Mouse (Mus musculus): ENCODE measurements around the gene Dact2.
A peak's percentile ranks its signal among the peaks of the same experiment; 100 is the strongest.

Gene Dact2

GRCm38 (mm10) chr17:14212796-14213195 is 8.7 kb upstream of the Dact2 start:
- DNase-seq (ENCODE audit: low spot score in 2 of 2): no peak

- no peak for DNase-seq (ENCODE audit: low spot score in 2 of 2)
These were observed 3.0 kb upstream of the Dact2 start for GRCm38 (mm10) chr17:14207093-14207561.

- DNase-seq (ENCODE audit: low spot score in 2 of 2): peak; percentile 60 to 79
These were observed 2.0 kb upstream of the Dact2 start for GRCm38 (mm10) chr17:14206062-14206461.

- DNase-seq (ENCODE audit: low spot score in 2 of 2): no peak
These were observed 1.1 kb upstream of the Dact2 start for GRCm38 (mm10) chr17:14205236-14205635.

GRCm38 (mm10) chr17:14203121-14203941 is 773 bp downstream of the Dact2 start:
- peak in 1 of 2 experiments; percentile 43 for DNase-seq (ENCODE audit: low spot score in 2 of 2)

- DNase-seq (ENCODE audit: low spot score in 2 of 2): no peak
These were observed 1.6 kb downstream of the Dact2 start for GRCm38 (mm10) chr17:14202291-14203030.

- DNase-seq (ENCODE audit: low spot score in 2 of 2): no peak
These were observed 2.8 kb downstream of the Dact2 start for GRCm38 (mm10) chr17:14201281-14201787.

- no peak for DNase-seq (ENCODE audit: low spot score in 2 of 2)
These were observed 3.9 kb downstream of the Dact2 start for GRCm38 (mm10) chr17:14200206-14200605.

GRCm38 (mm10) chr17:14199621-14200020 is 4.5 kb downstream of the Dact2 start:
- DNase-seq (ENCODE audit: low spot score in 2 of 2): no peak

- no peak for DNase-seq (ENCODE audit: low spot score in 2 of 2)
These were observed 11.2 kb downstream of the Dact2 start for GRCm38 (mm10) chr17:14192924-14193323.

- no peak for DNase-seq (ENCODE audit: low spot score in 2 of 2)
These were observed 11.7 kb downstream of the Dact2 start for GRCm38 (mm10) chr17:14192432-14192831.

GRCm38 (mm10) chr17:14188455-14188854 is 15.6 kb downstream of the Dact2 start:
- DNase-seq (ENCODE audit: low spot score in 2 of 2): no peak

- no peak for DNase-seq (ENCODE audit: low spot score in 2 of 2)
These were observed 17.0 kb downstream of the Dact2 start for GRCm38 (mm10) chr17:14187096-14187495.

GRCm38 (mm10) chr17:14186176-14186575 is 17.9 kb downstream of the Dact2 start:
- DNase-seq (ENCODE audit: low spot score in 2 of 2): no peak

GRCm38 (mm10) chr17:14184192-14184814 is 19.8 kb downstream of the Dact2 start:
- DNase-seq (ENCODE audit: low spot score in 2 of 2): no peak

- DNase-seq (ENCODE audit: low spot score in 2 of 2): no peak
These were observed 20.4 kb downstream of the Dact2 start for GRCm38 (mm10) chr17:14183717-14184116.

GRCm38 (mm10) chr17:14182860-14183259 is 21.2 kb downstream of the Dact2 start:
- DNase-seq (ENCODE audit: low spot score in 2 of 2): no peak

- no peak for DNase-seq (ENCODE audit: low spot score in 2 of 2)
These were observed 25.2 kb downstream of the Dact2 start for GRCm38 (mm10) chr17:14178911-14179310.

GRCm38 (mm10) chr17:14178475-14178874 is 25.6 kb downstream of the Dact2 start:
- DNase-seq (ENCODE audit: low spot score in 2 of 2): no peak

GRCm38 (mm10) chr17:14178049-14178448 is 26.1 kb downstream of the Dact2 start:
- no peak for DNase-seq (ENCODE audit: low spot score in 2 of 2)

GRCm38 (mm10) chr17:14177018-14177417 is 27.1 kb downstream of the Dact2 start:
- DNase-seq (ENCODE audit: low spot score in 2 of 2): no peak

- DNase-seq (ENCODE audit: low spot score in 2 of 2): peak; percentile 64 to 74
These were observed 28.4 kb downstream of the Dact2 start for GRCm38 (mm10) chr17:14175704-14176103.
